Mouse (Mus musculus) heart, embryonic 16.5 days (tissue): Measurements from ENCODE around the gene Pop7. TPM values are rescaled to one million over a fixed set of nuclear protein-coding genes. Genes with fewer than 3 reads are reported as not detected.
A peak's percentile ranks its signal among the peaks of the same experiment; 100 is the strongest.

Source experiments
- ATAC-seq: fragments of 200-750 bp; cut with Nextera tagmentation; replicated peaks from 2 replicates; pipeline ENCODE4 v1.8.0; 2017; ENCODE audit warnings: moderate number of reproducible peaks; ENCODE audit not compliant: insufficient read depth, low FRiP score; ENCODE audit errors: extremely low read depth
- H3K27ac ChIP-seq: fragments of 300-500 bp; sonication (generic); 2 replicates; pipeline ENCODE4 v1.5.1; 2014; ENCODE audit warnings: mild to moderate bottlenecking, low read length, control low read depth, moderate library complexity
- H3K27me3 ChIP-seq: fragments of 300-500 bp; sonication (generic); 2 replicates; pipeline ENCODE4 v1.6.1; 2014; ENCODE audit warnings: low read length, mixed read lengths; ENCODE audit not compliant: control insufficient read depth, insufficient read depth
- H3K36me3 ChIP-seq: fragments of 300-500 bp; sonication (generic); 2 replicates; pipeline ENCODE4 v1.6.1; 2014; ENCODE audit not compliant: control insufficient read depth, insufficient read depth
- H3K4me1 ChIP-seq: fragments of 300-500 bp; sonication (generic); 2 replicates; pipeline ENCODE4 v1.6.1; 2014; ENCODE audit warnings: low read length, mixed read lengths; ENCODE audit not compliant: control insufficient read depth, insufficient read depth
- H3K4me2 ChIP-seq: fragments of 300-500 bp; sonication (generic); 2 replicates; pipeline ENCODE4 v1.6.1; 2014; ENCODE audit warnings: low read depth, mild to moderate bottlenecking, control low read depth, low read length
- H3K4me3 ChIP-seq: fragments of 300-500 bp; sonication (generic); 2 replicates; pipeline ENCODE4 v1.5.1; 2014; ENCODE audit warnings: mild to moderate bottlenecking, control low read depth, low read length
- H3K9ac ChIP-seq: fragments of 300-500 bp; sonication (generic); 2 replicates; pipeline ENCODE4 v1.6.1; 2014; ENCODE audit warnings: low read length, control low read depth
- H3K9me3 ChIP-seq: fragments of 300-500 bp; sonication (generic); replicated peaks from 2 replicates; pipeline ENCODE4 v1.6.1; 2016; ENCODE audit warnings: low read length; ENCODE audit not compliant: control insufficient read depth
- WGBS: fragments of 180-500 bp; shearing (Covaris S2); extraction: QIAGEN DNeasy Blood & Tissue Kit; methylation state at CpG from one replicate; pipeline ENCODE4 v1.1.7; 2014; 5-methylcytosine and 5-hydroxymethylcytosine counted together
- polyA plus RNA-seq: library from polyadenylated mRNA; unstranded; fragments of >200 nt; fragmentation: Nextera tagmentation; extraction: Ambion mirVana; gene quantifications from 2 replicates; pipeline ENCODE4 v1.2.1, GENCODE M21; 2015

Pop7 gene
- polyA plus RNA-seq, 1 experiment from 2014 or later: 43.3 TPM

- 76% methylated on average over 3 of the region's 3 CpGs for WGBS
- no peak for ATAC-seq
- no peaks in the 10 kb centered on the region for H3K36me3 ChIP-seq
- peak overlapping the region; percentile 99 for H3K9ac ChIP-seq
- H3K9me3 ChIP-seq: no peaks in the 10 kb centered on the region
- H3K27ac ChIP-seq: no peak overlapping the region
- H3K27me3 ChIP-seq: no peaks in the 10 kb centered on the region
- peak overlapping the region; percentile 94 for H3K4me2 ChIP-seq
- peak overlapping the region; percentile 99 for H3K4me3 ChIP-seq
- peaks cover 35% of the 10 kb centered on the region for H3K4me1 ChIP-seq
Measured at GRCm38 (mm10) chr5:137511706-137512105, 9.4 kb upstream of the Pop7 start.

DNA sequence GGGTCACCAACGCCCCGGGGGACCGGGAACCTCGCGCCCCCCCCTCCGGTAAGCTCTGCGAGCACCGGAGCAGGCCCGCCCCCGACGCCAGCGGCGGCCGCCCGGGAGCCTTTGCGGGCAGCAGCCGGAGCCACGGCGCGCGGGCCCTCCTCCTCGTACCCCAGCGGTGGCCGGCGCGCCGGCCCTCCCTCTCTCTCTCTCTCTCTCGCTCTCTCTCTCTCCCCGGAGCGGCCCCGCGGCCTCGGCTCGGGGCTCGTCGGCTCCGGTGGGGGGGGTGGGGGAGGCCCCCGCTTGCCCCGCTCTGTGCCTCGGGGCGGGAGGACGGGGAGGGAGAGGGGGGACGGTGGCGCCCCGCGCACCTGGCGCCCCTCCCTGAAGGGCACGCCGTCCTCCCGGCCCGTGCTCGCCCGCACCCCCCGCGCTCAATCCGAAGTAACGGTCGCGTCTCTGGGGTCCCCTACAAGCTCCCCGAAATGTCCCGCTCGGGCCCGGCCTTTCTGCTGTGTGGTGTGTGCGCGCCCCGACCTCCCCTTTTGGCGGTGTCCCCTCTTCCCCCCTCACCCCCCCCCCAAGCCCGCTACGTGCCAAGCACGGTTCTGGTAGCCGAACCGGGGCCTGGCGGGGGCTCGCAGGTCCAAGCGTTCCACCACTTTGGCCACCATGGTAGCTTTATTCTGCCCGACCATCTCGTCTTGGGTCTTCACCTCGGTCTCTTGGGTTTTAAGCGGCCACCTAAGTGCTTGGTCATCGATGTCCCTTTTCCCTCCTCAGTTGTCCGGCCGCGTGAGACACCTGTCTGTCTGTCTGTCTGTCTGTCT, 8.5 kb upstream of the Pop7 start:
- Histone ChIP-seq H3K4me2 (peak overlapping the region; percentile 94), H3K27me3 (no peaks in the 10 kb centered on the region), H3K4me3 (peak overlapping the region; percentile 99), H3K36me3 (no peaks in the 10 kb centered on the region), H3K9ac (peak overlapping the region; percentile 99), H3K9me3 (0 out of 2 replicates have a peak, but pooled peaks cover 3% of the 10 kb centered on the region), H3K27ac (peak overlapping the region; percentile 88), H3K4me1 (peaks cover 35% of the 10 kb centered on the region)
- WGBS: under 1% methylated on average over 52 of the region's 83 CpGs
- peak; percentile 33 for ATAC-seq

DNA sequence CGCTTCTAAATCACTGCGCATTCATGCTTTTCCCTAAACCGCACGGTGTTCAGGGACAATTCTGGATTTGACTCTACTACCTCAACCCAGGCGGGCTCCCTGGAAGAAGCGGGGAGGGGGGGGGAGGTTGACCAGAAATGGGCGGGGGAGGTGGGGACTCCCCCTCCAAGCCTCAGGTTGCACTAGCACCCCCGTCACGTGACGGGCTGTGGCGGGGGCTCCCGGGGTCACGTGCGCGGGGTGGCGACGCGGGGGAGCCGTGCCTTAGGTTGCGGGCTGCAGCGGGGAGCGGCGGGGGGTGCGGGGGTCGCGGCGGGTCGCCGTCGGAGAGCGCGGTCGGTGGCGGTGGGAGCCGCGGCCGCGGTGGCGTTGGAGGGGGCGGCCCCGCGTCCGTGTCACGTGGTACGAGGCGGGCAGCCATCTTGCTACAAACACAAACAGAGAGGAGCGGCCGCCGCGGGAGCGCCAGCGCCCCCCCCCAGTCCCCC, 7.7 kb upstream of the Pop7 start:
- WGBS: 3% methylated on average over 20 of the region's 52 CpGs
- ATAC-seq: peak; percentile 80
- H3K27ac ChIP-seq: peak overlapping the region; percentile 88

DNA sequence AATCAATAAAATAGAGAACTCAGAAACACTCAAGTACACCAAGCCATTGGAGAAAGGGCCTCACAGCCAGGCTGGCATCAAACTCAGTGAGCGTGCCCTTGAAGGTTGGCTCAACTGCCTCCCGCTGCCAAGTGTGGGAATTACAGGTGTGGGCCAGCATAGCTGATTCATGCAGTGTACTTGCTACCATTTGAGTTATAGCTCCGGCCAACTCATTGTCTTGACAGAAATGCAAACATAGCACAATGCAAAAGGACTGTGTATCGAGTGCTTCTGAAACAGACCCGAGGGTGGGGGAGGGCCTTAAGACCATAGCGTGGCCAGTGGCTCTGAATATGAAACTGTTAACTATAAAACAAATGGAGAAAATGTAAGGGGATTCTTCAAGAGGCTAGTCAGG, 1.7 kb upstream of the Pop7 start:
- H3K4me2 ChIP-seq: no peak overlapping the region
- 0 out of 2 replicates have a peak, but pooled peaks cover 3% of the 10 kb centered on the region for H3K9me3 ChIP-seq
- ATAC-seq: no peak
- H3K27ac ChIP-seq: no peak overlapping the region
- H3K9ac ChIP-seq: no peak overlapping the region
- 75% methylated on average over 6 of the region's 6 CpGs for WGBS
- no peaks in the 10 kb centered on the region for H3K36me3 ChIP-seq
- no peaks in the 10 kb centered on the region for H3K27me3 ChIP-seq
- H3K4me3 ChIP-seq: no peak overlapping the region
- peaks cover 14% of the 10 kb centered on the region for H3K4me1 ChIP-seq

More for the DNA sequence above, 7.7 kb upstream of the Pop7 start:
- peaks cover 35% of the 10 kb centered on the region for H3K4me1 ChIP-seq
- H3K9me3 ChIP-seq: 0 out of 2 replicates have a peak, but pooled peaks cover 3% of the 10 kb centered on the region
- H3K27me3 ChIP-seq: no peaks in the 10 kb centered on the region
- peak overlapping the region; percentile 99 for H3K4me3 ChIP-seq
- peak overlapping the region; percentile 99 for H3K9ac ChIP-seq
- H3K36me3 ChIP-seq: no peaks in the 10 kb centered on the region
- H3K4me2 ChIP-seq: peak overlapping the region; percentile 60

GRCm38 (mm10) chr5:137502667-137503110, 371 bp upstream of the Pop7 start:
- Histone ChIP-seq H3K9ac (peak overlapping the region; percentile 77), H3K4me2 (peak overlapping the region; percentile 71), H3K9me3 (0 out of 2 replicates have a peak, but pooled peaks cover 3% of the 10 kb centered on the region), H3K27me3 (no peaks in the 10 kb centered on the region), H3K4me3 (peak overlapping the region; percentile 73), H3K4me1 (peaks cover 14% of the 10 kb centered on the region), H3K36me3 (no peaks in the 10 kb centered on the region), H3K27ac (peak overlapping the region; percentile 99)
- ATAC-seq: peak; percentile 88
- 0% methylated on average over 29 of the region's 30 CpGs for WGBS

DNA sequence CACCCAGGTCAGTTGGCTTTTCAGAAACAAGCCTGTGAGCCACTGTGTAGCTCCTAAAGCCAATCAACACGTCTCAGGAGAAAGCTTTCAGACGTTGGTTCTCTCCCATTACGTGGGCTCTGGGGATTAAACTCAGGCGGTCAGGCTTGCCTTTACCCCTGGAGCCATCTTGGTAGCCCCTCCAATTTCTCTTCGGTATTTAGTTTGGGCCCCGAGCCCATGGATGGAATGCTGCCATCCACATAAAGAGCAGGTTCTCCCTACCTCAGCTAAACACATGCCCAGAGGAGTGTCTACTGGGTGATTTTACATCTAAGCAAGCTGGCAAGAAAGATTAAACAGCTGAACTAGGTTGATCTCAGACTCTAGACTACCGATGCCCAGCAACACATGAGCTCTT, 2.1 kb downstream of the Pop7 start:
- no peak overlapping the region for H3K4me2 ChIP-seq
- 85% methylated on average over 7 of the region's 7 CpGs for WGBS
- H3K27ac ChIP-seq: no peak overlapping the region
- H3K4me1 ChIP-seq: peaks cover 14% of the 10 kb centered on the region
- no peak for ATAC-seq
- H3K9ac ChIP-seq: no peak overlapping the region
- no peaks in the 10 kb centered on the region for H3K36me3 ChIP-seq
- H3K27me3 ChIP-seq: no peaks in the 10 kb centered on the region
- H3K9me3 ChIP-seq: no peaks in the 10 kb centered on the region
- no peak overlapping the region for H3K4me3 ChIP-seq

- Histone ChIP-seq H3K36me3 (no peaks in the 10 kb centered on the region), H3K4me3 (no peak overlapping the region), H3K9me3 (no peaks in the 10 kb centered on the region), H3K27me3 (no peaks in the 10 kb centered on the region; the same call in 1 of the 2 replicates), H3K9ac (no peak overlapping the region), H3K4me2 (no peak overlapping the region), H3K4me1 (no peaks in the 10 kb centered on the region), H3K27ac (peak overlapping the region; percentile 51; the same call in 1 of the 2 replicates)
- peak; percentile 82 for ATAC-seq
- WGBS: 56% methylated on average over 13 of the region's 13 CpGs
Measured at GRCm38 (mm10) chr5:137493831-137494230, 8.5 kb downstream of the Pop7 start.

- H3K27ac ChIP-seq: no peak overlapping the region
- H3K27me3 ChIP-seq: peaks cover 9% of the 10 kb centered on the region
- no peak for ATAC-seq
- no peak overlapping the region for H3K4me3 ChIP-seq
- no peaks in the 10 kb centered on the region for H3K4me1 ChIP-seq
- H3K4me2 ChIP-seq: no peak overlapping the region
- no peak overlapping the region for H3K9ac ChIP-seq
- H3K36me3 ChIP-seq: no peaks in the 10 kb centered on the region
- 43% methylated on average over 4 of the region's 4 CpGs for WGBS
- peaks cover 5% of the 10 kb centered on the region for H3K9me3 ChIP-seq
Measured at GRCm38 (mm10) chr5:137491559-137491958, 10.8 kb downstream of the Pop7 start.

DNA sequence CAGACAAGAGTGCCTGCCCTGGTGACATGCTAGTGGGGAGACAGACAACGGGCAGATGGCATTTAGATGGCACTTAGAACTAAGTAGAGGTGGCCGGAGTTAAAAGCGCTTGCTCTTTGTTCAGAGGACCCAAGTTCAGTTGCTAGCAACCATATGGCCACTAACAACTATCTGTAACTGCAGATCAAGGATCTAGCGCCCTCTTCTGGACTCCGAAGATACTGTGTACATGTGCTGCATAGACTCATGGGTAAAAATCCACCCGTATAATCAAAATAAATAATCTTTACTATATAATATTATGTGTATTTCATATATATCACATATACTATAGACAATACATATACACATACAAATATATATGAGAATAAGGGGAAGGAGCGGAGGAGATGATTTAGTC, 14.7 kb downstream of the Pop7 start:
- Histone ChIP-seq H3K4me2 (no peak overlapping the region), H3K27me3 (peaks cover 36% of the 10 kb centered on the region), H3K4me3 (no peak overlapping the region), H3K27ac (no peak overlapping the region), H3K9me3 (peaks cover 5% of the 10 kb centered on the region), H3K9ac (no peak overlapping the region), H3K36me3 (no peaks in the 10 kb centered on the region), H3K4me1 (peaks cover 6% of the 10 kb centered on the region)
- no peak for ATAC-seq
- 81% methylated on average over 7 of the region's 7 CpGs for WGBS
